Mouse (Mus musculus) kidney, embryonic 15.5 days (tissue): ENCODE results near the gene Capn5. TPM values are rescaled to one million over a fixed set of nuclear protein-coding genes. Genes with fewer than 3 reads are reported as not detected.
"Not testable (repeated sequence)": the region's sequence is repeated elsewhere in the genome, so short reads cannot be mapped to it uniquely, and the experiment has no call there.

Source experiments
- ATAC-seq: fragments of 200-750 bp; cut with Nextera tagmentation; replicated peaks from 2 replicates; pipeline ENCODE4 v1.8.0; 2017; ENCODE audit warnings: moderate TSS enrichment; ENCODE audit not compliant: low FRiP score
- H3K27ac ChIP-seq: fragments of 300-500 bp; sonication (generic); 2 replicates; pipeline ENCODE4 v1.5.1; 2015; ENCODE audit warnings: mild to moderate bottlenecking, inconsistent platforms
- H3K27me3 ChIP-seq: fragments of 300-500 bp; sonication (generic); 2 replicates; pipeline ENCODE4 v1.6.1; 2015; ENCODE audit warnings: inconsistent platforms
- H3K36me3 ChIP-seq: fragments of 300-500 bp; sonication (generic); 2 replicates; pipeline ENCODE4 v1.6.1; 2015; ENCODE audit warnings: inconsistent platforms
- H3K4me1 ChIP-seq: fragments of 300-500 bp; sonication (generic); 2 replicates; pipeline ENCODE4 v1.6.1; 2015; ENCODE audit warnings: inconsistent platforms
- H3K4me2 ChIP-seq: fragments of 300-500 bp; sonication (generic); 2 replicates; pipeline ENCODE4 v1.6.1; 2015; ENCODE audit warnings: moderate library complexity, mild to moderate bottlenecking, inconsistent platforms
- H3K4me3 ChIP-seq: fragments of 300-500 bp; sonication (generic); replicated peaks from 2 replicates; pipeline ENCODE4 v1.5.1; 2015; ENCODE audit warnings: mild to moderate bottlenecking, inconsistent platforms
- H3K9ac ChIP-seq: fragments of 300-500 bp; sonication (generic); 2 replicates; pipeline ENCODE4 v1.6.1; 2015; ENCODE audit warnings: mild to moderate bottlenecking, inconsistent platforms
- H3K9me3 ChIP-seq: fragments of 300-500 bp; sonication (generic); replicated peaks from 2 replicates; pipeline ENCODE4 v1.6.1; 2016; ENCODE audit warnings: inconsistent platforms
- WGBS: fragments of 180-500 bp; shearing (Covaris S2); methylation state at CpG from one replicate; pipeline ENCODE4 v1.1.7; 2015; ENCODE audit warnings: mixed read lengths; 5-methylcytosine and 5-hydroxymethylcytosine counted together
- polyA plus RNA-seq: library from polyadenylated mRNA; unstranded; fragments of >200 nt; fragmentation: Nextera tagmentation; extraction: Ambion mirVana; gene quantifications from 2 replicates; pipeline ENCODE4 v1.2.1, GENCODE M21; 2015

Capn5 gene
- polyA plus RNA-seq, 1 experiment from 2014 or later, result 12.7 TPM

DNA sequence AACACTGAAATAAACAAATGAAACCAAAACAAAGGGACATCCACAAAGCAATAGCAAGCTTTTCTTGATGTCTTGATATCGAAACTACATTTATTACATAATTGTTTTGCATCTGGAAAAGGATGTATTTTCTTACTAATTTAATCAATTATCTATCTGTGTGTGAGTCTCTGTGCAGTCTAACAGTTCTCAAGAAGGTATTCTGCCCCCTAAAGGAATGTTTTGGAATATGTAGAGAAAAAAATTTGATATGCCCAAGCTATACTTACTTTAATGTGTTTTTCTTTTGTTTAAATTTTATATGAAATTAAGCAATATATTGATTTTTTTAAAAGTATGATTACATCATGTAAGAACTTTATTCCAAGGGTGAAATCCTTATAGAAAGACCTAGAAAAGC, 12.5 kb upstream of the Capn5 start:
- H3K27me3 ChIP-seq, result peaks cover 49% of the 10 kb centered on the region
- no peaks in the 10 kb centered on the region for H3K36me3 ChIP-seq
- H3K27ac ChIP-seq, result no peak overlapping the region
- 98% methylated on average over 1 of the region's 1 CpGs for WGBS
- H3K4me1 ChIP-seq, result peaks cover 14% of the 10 kb centered on the region
- no peak for ATAC-seq
- H3K4me2 ChIP-seq, result no peak overlapping the region
- H3K9me3 ChIP-seq, result no peaks in the 10 kb centered on the region
- no peak overlapping the region for H3K4me3 ChIP-seq
- H3K9ac ChIP-seq, result no peak overlapping the region

DNA sequence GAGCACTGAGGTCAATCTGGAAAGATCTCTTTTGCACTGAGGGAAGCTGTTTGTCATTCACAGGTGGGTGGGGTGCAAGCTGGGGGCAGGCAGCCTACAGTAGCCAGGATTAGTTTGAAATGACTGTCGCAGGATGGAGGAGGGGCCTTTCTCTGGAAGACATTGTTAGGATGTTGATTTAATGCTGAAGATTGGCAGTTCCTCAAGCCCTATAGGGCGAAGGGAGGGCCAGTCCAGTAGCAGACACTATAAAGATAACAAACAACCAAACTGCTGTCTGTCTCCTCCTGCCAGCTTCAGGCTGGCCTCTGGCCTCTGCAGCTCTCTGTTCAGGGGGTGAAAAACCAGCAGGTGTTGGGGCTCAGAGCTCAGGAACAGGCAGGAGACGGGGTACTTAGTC, 11.7 kb upstream of the Capn5 start:
- no peaks in the 10 kb centered on the region for H3K9me3 ChIP-seq
- H3K9ac ChIP-seq, result no peak overlapping the region
- no peak overlapping the region for H3K27ac ChIP-seq
- no peaks in the 10 kb centered on the region for H3K36me3 ChIP-seq
- H3K4me3 ChIP-seq, result no peak overlapping the region
- WGBS, result 25% methylated on average over 3 of the region's 3 CpGs
- peaks cover 18% of the 10 kb centered on the region for H3K4me1 ChIP-seq
- no peak overlapping the region for H3K4me2 ChIP-seq
- no peak for ATAC-seq
- peaks cover 41% of the 10 kb centered on the region for H3K27me3 ChIP-seq

DNA sequence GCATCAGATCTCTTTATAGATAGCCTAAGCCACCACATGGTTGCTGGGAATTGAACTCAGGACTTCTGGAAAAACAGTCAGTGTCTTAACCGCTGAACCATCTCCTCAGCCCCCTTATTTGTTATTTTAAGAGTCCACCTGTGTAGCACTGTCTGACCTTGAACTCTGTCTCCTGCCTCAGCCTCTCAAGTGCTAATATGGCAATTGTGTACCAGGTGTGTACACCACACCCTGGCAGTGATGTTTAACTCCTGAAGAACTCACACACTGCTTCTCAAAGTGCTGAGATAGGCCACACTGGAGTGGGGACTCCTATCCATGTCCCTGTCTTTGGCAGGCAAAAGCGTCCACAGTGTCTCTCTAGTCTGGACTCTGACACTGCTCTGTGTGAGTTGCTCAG, 10.6 kb upstream of the Capn5 start:
- no peak overlapping the region for H3K27ac ChIP-seq

DNA sequence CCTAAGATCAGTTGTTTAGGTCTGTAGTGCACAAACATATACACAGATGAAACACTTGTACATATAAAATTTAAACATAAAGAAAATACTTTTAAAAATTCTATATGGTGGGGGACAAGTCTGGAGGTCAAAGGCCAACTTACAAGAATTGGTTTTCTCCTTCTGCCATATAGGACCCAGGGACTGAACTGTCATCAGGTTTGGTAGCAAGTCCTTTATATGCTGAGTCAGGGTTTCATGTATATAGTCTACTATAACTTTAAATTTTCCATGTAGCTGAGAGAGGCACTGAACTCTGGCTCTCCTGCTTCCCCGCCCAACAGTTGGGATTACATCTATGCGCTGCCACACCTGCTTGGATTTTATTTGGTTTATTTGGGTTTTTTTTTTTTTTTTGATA, 10.2 kb upstream of the Capn5 start:
- H3K4me2 ChIP-seq, result no peak overlapping the region

More for the DNA sequence above, 10.6 kb upstream of the Capn5 start:
- H3K4me3 ChIP-seq, result no peak overlapping the region
- no peaks in the 10 kb centered on the region for H3K36me3 ChIP-seq
- ATAC-seq, result no peak
- H3K27me3 ChIP-seq, result peaks cover 30% of the 10 kb centered on the region
- peaks cover 8% of the 10 kb centered on the region for H3K4me1 ChIP-seq
- no peaks in the 10 kb centered on the region for H3K9me3 ChIP-seq
- H3K9ac ChIP-seq, result no peak overlapping the region
- WGBS, result 84% methylated on average over 2 of the region's 2 CpGs
- no peak overlapping the region for H3K4me2 ChIP-seq

DNA sequence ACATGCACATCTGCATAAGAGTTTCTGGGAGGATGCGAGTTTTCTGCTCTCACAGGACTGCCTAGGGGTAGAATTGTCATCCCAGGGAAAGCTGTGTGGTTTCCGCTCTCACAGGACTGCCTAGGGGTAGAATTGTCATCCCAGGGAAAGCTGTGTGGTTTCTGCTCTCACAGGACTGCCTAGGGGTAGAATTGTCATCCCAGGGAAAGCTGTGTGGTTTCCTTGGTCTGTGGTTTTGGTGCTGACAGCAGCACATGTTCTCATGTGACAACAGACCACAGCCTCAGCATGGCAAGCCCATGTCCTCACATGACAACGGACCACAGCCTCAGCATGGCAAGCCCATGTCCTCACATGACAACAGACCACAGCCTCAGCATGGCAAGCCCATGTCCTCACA, 9.3 kb upstream of the Capn5 start:
- H3K9me3 ChIP-seq, H3K9ac ChIP-seq, ATAC-seq, H3K4me1 ChIP-seq, H3K36me3 ChIP-seq, H3K27ac ChIP-seq, H3K4me2 ChIP-seq, H3K4me3 ChIP-seq: not testable (repeated sequence)
- WGBS, result 86% methylated on average over 3 of the region's 3 CpGs
- peaks cover 17% of the 10 kb centered on the region for H3K27me3 ChIP-seq

More for the DNA sequence above, 10.2 kb upstream of the Capn5 start:
- Histone ChIP-seq H3K4me1 (peaks cover 4% of the 10 kb centered on the region), H3K4me3 (no peak overlapping the region), H3K36me3 (no peaks in the 10 kb centered on the region), H3K27me3 (peaks cover 26% of the 10 kb centered on the region), H3K9ac (no peak overlapping the region), H3K9me3 (no peaks in the 10 kb centered on the region), H3K27ac (no peak overlapping the region)
- WGBS, result 97% methylated on average over 2 of the region's 2 CpGs
- no peak for ATAC-seq

DNA sequence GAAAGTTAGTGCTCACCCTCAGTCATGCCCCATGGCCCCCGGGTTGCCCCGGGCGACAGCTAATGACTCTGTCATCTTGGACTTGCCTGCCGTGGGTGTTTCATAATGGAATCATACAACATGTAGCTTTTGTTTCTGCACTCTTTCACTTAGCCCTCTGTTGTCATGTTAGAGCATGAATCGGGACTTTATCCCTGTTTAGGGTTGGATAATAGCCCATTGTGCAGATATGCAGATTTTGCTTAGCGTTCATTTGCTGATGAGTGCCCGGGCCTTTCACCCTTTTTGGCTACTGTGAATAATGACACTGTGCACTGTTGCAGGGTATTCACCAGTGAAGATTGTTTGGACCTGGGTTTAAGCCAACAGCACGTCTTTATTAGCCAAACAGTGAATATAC, 8.6 kb upstream of the Capn5 start:
- no peak for ATAC-seq
- Histone ChIP-seq H3K27me3 (peaks cover 10% of the 10 kb centered on the region), H3K4me2 (no peak overlapping the region), H3K27ac (no peak overlapping the region), H3K9ac (no peak overlapping the region), H3K4me3 (no peak overlapping the region), H3K9me3 (no peaks in the 10 kb centered on the region), H3K4me1 (peaks cover 4% of the 10 kb centered on the region; the same call in 1 of the 2 replicates), H3K36me3 (no peaks in the 10 kb centered on the region)
- WGBS, result 70% methylated on average over 8 of the region's 8 CpGs

DNA sequence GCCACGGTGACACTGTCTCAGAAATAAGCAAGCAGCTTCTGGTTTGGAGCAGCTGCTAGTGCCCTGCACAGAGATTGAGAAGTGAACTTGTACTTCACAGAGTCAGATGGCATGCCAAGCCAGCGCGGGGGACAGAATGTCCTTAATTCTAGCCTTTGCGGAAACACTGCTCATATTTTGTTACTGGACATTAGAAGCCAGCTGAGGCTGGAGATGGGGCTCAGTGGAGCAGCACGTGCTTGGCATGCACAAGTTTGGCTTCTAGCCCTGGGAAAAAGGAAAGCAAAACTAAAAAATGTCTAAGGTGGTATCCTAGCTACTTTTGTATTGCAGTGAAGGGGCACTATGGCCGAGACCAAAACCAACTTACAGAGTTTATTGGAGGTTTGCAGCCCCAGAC, 7.3 kb upstream of the Capn5 start:
- Histone ChIP-seq H3K4me2 (no peak overlapping the region), H3K27ac (peak overlapping the region; percentile 41; the same call in 1 of the 2 replicates), H3K9me3 (no peaks in the 10 kb centered on the region), H3K27me3 (0 out of 2 replicates have a peak, but pooled peaks cover 2% of the 10 kb centered on the region), H3K4me3 (no peak overlapping the region), H3K9ac (no peak overlapping the region), H3K36me3 (no peaks in the 10 kb centered on the region), H3K4me1 (peaks cover 4% of the 10 kb centered on the region; the same call in 1 of the 2 replicates)
- 0 out of 2 replicates have a peak, but pooled peaks have one; percentile 46 for ATAC-seq
- 63% methylated on average over 6 of the region's 6 CpGs for whole genome bisulfite sequencing

DNA sequence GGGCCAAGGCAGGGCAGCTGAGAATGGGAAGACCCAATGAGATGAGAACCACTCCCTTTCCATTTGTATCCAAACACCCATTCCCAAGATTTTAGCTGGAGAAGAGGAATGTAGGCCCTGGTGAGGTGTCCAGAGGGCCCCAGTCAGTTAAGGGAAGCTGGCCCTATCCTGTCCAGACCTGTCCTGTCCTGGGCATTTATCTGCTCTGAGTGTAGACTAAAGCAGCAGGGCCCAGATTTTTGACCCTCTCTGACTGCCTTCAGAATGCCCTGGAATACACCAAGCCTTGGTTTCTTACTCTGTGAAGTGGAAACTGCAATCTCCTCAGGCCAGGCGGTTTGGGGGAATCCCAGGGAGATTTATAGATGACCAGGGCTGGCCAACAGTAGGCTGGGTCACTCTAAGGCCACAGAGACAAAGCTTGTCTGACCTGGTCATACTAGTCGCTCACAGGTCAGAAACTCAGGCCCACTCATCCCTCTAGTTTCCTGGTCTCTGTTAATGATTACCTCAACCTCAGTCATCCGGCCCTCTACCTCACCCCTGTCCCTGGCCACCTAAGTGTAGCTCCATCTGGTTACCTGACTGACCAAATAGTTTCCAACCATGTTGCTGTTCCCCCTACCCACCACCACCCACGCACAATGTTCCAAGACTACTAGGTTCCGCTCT, 622 bp upstream of the Capn5 start:
- H3K9me3 ChIP-seq, result no peaks in the 10 kb centered on the region
- 0 out of 2 replicates have a peak, but pooled peaks cover 6% of the 10 kb centered on the region for H3K27me3 ChIP-seq
- peak overlapping the region; percentile 76 for H3K4me2 ChIP-seq
- peak overlapping the region; percentile 93 for H3K27ac ChIP-seq
- 70% methylated on average over 5 of the region's 5 CpGs for WGBS
- H3K36me3 ChIP-seq, result no peaks in the 10 kb centered on the region
- peak; percentile 61 for ATAC-seq
- H3K9ac ChIP-seq, result peak overlapping the region; percentile 55
- peaks cover 31% of the 10 kb centered on the region for H3K4me1 ChIP-seq
- H3K4me3 ChIP-seq, result peak overlapping the region; percentile 64

DNA sequence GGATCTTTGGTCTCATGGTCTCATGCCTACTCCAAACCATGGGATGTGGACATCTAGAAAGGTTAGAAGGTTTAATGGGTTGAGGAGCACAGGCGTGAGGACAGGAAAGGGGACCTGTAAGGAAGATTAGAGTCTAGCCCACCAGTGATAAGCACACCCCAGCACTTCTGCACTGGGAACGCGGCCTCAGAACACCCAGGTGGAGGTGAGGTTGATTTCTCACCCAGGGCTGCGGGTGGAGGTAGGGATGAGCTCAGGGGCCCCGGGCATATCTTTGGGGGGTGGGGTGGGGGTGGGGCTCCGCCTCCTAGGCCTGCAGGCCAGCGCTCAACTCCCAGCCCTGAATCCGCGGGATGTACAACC, 527 bp downstream of the Capn5 start:
- no peak for ATAC-seq
- WGBS, result 4% methylated on average over 9 of the region's 9 CpGs
- peaks cover 41% of the 10 kb centered on the region for H3K4me1 ChIP-seq
- peak overlapping the region; percentile 76 for H3K4me2 ChIP-seq
- H3K27me3 ChIP-seq, result 0 out of 2 replicates have a peak, but pooled peaks cover 6% of the 10 kb centered on the region
- H3K4me3 ChIP-seq, result peak overlapping the region; percentile 64
- no peaks in the 10 kb centered on the region for H3K9me3 ChIP-seq
- H3K27ac ChIP-seq, result peak overlapping the region; percentile 93
- H3K36me3 ChIP-seq, result no peaks in the 10 kb centered on the region
- H3K9ac ChIP-seq, result peak overlapping the region; percentile 55

DNA sequence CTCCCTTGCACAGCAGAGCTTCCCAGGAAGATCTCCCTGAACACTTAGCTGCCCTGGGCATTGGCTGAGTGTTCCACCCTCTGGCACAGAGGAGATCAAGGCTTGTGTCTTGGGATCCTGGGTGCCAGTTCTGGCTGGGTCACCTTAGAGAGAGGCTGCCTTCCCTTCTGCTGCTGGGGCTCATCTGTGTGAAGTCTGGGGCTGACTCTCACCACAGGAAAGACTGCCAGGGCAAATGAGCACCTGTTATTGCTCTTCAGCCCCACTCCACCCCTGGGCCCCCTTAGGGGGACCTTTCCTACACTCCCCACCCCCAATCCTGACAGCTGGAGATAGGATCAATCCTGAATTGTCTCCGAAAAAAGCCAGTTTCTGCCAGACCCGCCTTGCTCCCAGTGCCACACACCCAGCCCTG, 996 bp downstream of the Capn5 start:
- Histone ChIP-seq H3K4me1 (peaks cover 43% of the 10 kb centered on the region), H3K9ac (peak overlapping the region; percentile 55), H3K4me3 (peak overlapping the region; percentile 64), H3K9me3 (no peaks in the 10 kb centered on the region), H3K36me3 (no peaks in the 10 kb centered on the region), H3K4me2 (peak overlapping the region; percentile 76), H3K27ac (0 out of 2 replicates have a peak overlapping the region, but pooled peaks have one; percentile 20), H3K27me3 (0 out of 2 replicates have a peak, but pooled peaks cover 6% of the 10 kb centered on the region)
- 43% methylated on average over 2 of the region's 2 CpGs for WGBS
- no peak; the same call in 1 of the 2 replicates for ATAC-seq

DNA sequence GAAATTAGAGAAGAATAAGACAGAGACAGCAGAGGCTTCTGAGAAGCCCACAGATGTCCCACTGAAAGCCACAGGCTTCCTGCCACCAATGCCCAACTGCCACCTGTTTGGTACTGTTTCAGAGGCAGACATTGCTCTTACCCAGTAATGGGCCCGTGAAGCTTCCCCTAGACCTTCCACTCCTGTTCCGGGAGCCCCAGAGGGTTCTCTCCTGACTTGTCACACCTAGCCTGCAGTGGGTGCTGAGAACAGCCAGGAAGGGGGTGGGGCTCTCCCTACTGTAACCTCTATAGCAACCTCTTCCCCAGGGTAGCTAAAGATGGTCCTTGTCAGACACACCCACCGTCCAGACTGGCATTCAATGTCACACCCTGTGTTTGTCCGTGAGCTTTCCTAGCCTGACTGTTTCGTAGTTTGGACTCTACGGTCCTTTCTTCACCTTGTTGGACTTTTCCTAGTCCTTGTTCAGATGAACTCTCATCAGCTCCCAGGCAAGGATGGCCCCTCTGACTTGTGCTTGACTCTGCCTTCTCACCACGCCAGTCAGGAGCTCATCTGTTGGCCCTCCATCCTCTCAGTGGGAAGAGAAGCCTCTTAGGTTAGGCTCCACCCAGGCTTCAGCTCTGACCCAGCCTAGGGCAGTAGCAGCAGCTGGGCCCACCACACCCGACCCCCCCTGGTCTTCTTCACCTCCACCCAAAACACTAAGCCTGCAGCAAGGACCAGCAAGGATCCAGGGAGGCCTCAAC, 1.6 kb downstream of the Capn5 start:
- Histone ChIP-seq H3K4me2 (peak overlapping the region; percentile 76), H3K27ac (0 out of 2 replicates have a peak overlapping the region, but pooled peaks have one; percentile 20), H3K27me3 (0 out of 2 replicates have a peak, but pooled peaks cover 6% of the 10 kb centered on the region), H3K36me3 (no peaks in the 10 kb centered on the region), H3K4me1 (peaks cover 48% of the 10 kb centered on the region), H3K9ac (peak overlapping the region; percentile 55; the same call in 1 of the 2 replicates), H3K4me3 (peak overlapping the region; percentile 64), H3K9me3 (no peaks in the 10 kb centered on the region)
- 73% methylated on average over 8 of the region's 8 CpGs for WGBS
- ATAC-seq, result no peak
